Mouse (Mus musculus) cortical plate, adult 2 months (tissue): ENCODE data around the gene Papss2.

ENCODE experiments used
- CTCF ChIP-seq: fragments of 200-500 bp; IDR thresholded peaks from 2 replicates; pipeline ENCODE4 v1.5.1; 2011; ENCODE audit warnings: mild to moderate bottlenecking, control low read depth, low read length; ENCODE audit not compliant: insufficient read depth; ENCODE audit errors: extremely low read depth
- POLR2A ChIP-seq: fragments of 200-500 bp; IDR thresholded peaks from 2 replicates; pipeline ENCODE4 v1.6.1; 2011; ENCODE audit warnings: mild to moderate bottlenecking, low read length, control low read depth; ENCODE audit not compliant: insufficient read depth; ENCODE audit errors: extremely low read depth

- no peak for TF ChIP-seq CTCF
- TF ChIP-seq POLR2A, result no peak
Observed at GRCm38 (mm10) chr19:32614046-32614771, 18.6 kb downstream of the Papss2 start.
